Mouse (Mus musculus) kidney, adult 2 months (tissue): ENCODE results near the gene Fyb.

Experiments used
- CTCF ChIP-seq: fragments of 200-500 bp; conservative IDR thresholded peaks from 2 replicates; pipeline ENCODE4 v1.5.1; 2011; ENCODE audit warnings: low read depth, mild to moderate bottlenecking, control low read depth, low read length, moderate library complexity, mixed read lengths; ENCODE audit not compliant: insufficient read depth, insufficient read length
- POLR2A ChIP-seq: fragments of 200-500 bp; IDR thresholded peaks from one replicate; pipeline ENCODE4 v1.6.1; 2011; ENCODE audit warnings: low read depth, low read length, control low read depth

GRCm38 (mm10) chr15:6560696-6561095 lies 38.0 kb downstream of the Fyb start:
- TF ChIP-seq CTCF (no peak), POLR2A (no peak)
